In genomic region chr6:31527897-31528296, GRCm38 (mm10) we compare ENCODE assay signal across 7 mouse cellular contexts. TPM values are rescaled to one million over a fixed set of nuclear protein-coding genes. Genes with fewer than 3 reads are reported as not detected.
DNase-seq lines count a peak whose midpoint lies in the region; ATAC-seq and TF ChIP-seq lines count a peak whose summit lies in the region.

No protein-coding gene starts in this region.

- TF ChIP-seq EP300 in lung, postnatal 0 days (IDR thresholded peaks at IDR 0.05) = no peak

- H3K27ac ChIP-seq in kidney, embryonic 14.5 days (ENCODE audit: low read depth, low read length) = no peak overlapping the region
- no peak overlapping the region for H3K27ac ChIP-seq in lung, postnatal 0 days (ENCODE audit: low read length)

- 71% methylated on average over 7 of the region's 7 CpGs for WGBS in kidney, embryonic 14.5 days
- 60% methylated on average over 7 of the region's 7 CpGs for WGBS in lung, postnatal 0 days

- peak; percentile 47 for TF ChIP-seq CTCF in E14TG2a.4 (conservative IDR thresholded peaks at IDR 0.05; ENCODE audit: low read length)
- peak; percentile 79 for TF ChIP-seq CTCF in lung, postnatal 0 days (IDR thresholded peaks at IDR 0.05)

- H3K9ac ChIP-seq in kidney, embryonic 14.5 days (ENCODE audit: low read depth, low read length) = no peak overlapping the region
- H3K9ac ChIP-seq in lung, postnatal 0 days (replicated peaks; ENCODE audit: low read depth) = no peak overlapping the region

- H3K4me3 ChIP-seq in kidney, embryonic 14.5 days (ENCODE audit: low read length) = no peak overlapping the region
- H3K4me3 ChIP-seq in E14TG2a.4 (replicated peaks; ENCODE audit: low read length) = no peak overlapping the region
- H3K4me3 ChIP-seq in lung, postnatal 0 days (ENCODE audit: low read depth, low read length) = no peak overlapping the region

- H3K4me1 ChIP-seq in kidney, embryonic 14.5 days (ENCODE audit: control insufficient read depth, insufficient read depth, low read length) = no peaks in the 10 kb centered on the region
- H3K4me1 ChIP-seq in E14TG2a.4 (replicated peaks; ENCODE audit: low read depth, low read length) = peaks cover 51% of the 10 kb centered on the region
- no peaks in the 10 kb centered on the region; the same call in 1 of the 2 replicates for H3K4me1 ChIP-seq in lung, postnatal 0 days (ENCODE audit: insufficient read depth, low read depth, low read length)

- H3K36me3 ChIP-seq in kidney, embryonic 14.5 days (ENCODE audit: control insufficient read depth, insufficient read depth, low read length) = no peaks in the 10 kb centered on the region
- H3K36me3 ChIP-seq in E14TG2a.4 (ENCODE audit: insufficient read depth, low read length) = peaks cover 37% of the 10 kb centered on the region
- H3K36me3 ChIP-seq in lung, postnatal 0 days (ENCODE audit: insufficient read depth, low read length) = peaks cover 8% of the 10 kb centered on the region

- peak; percentile 47 for DNase-seq in kidney, adult 18-20 months
- peak; percentile 57 to 63 for DNase-seq in adrenal gland, adult 18-20 months (ENCODE audit: low spot score in 2 of 2)
- peak; percentile 58 to 80 for DNase-seq in frontal cortex, postnatal 36 days (ENCODE audit: low spot score in 2 of 2)
- DNase-seq in lung, postnatal 0 days (ENCODE audit: low spot score) = peak; percentile 61
- DNase-seq in thymus, postnatal 4 days = peak; percentile 64

- no peak overlapping the region for H3K4me2 ChIP-seq in kidney, embryonic 14.5 days (replicated peaks; ENCODE audit: low read depth, low read length)
- no peak overlapping the region for H3K4me2 ChIP-seq in lung, postnatal 0 days (replicated peaks; ENCODE audit: low read depth, low read length)

- ATAC-seq in kidney, embryonic 14.5 days (ENCODE audit: low FRiP score, low TSS enrichment) = no peak
- ATAC-seq in lung, postnatal 0 days = peak; percentile 47; the same call in 1 of the 2 replicates

- no peaks in the 10 kb centered on the region for H3K27me3 ChIP-seq in kidney, embryonic 14.5 days (ENCODE audit: control insufficient read depth, insufficient read depth, low read length)
- no peaks in the 10 kb centered on the region for H3K27me3 ChIP-seq in E14TG2a.4 (ENCODE audit: insufficient read depth, low read length)
- H3K27me3 ChIP-seq in lung, postnatal 0 days (replicated peaks; ENCODE audit: insufficient read depth, low read length) = no peaks in the 10 kb centered on the region

- H3K9me3 ChIP-seq in kidney, embryonic 14.5 days (ENCODE audit: control insufficient read depth, low read length) = no peaks in the 10 kb centered on the region
- peaks cover 4% of the 10 kb centered on the region for H3K9me3 ChIP-seq in E14TG2a.4 (ENCODE audit: low read length)
- H3K9me3 ChIP-seq in lung, postnatal 0 days (ENCODE audit: low read length) = no peaks in the 10 kb centered on the region

RNA-seq across cellular contexts. Expression of gene Podxl, which starts 35.9 kb away (rescaled TPM):
- 34.6 and 41.0 TPM in 2 replicates for polyA plus RNA-seq in kidney, embryonic 14.5 days (2014; fragmentation: Nextera tagmentation; extraction: Ambion mirVana)
- total RNA-seq in adrenal gland, adult 18-20 months (2021) = 10 to 100 TPM; 45.0 to 50.0 TPM
- 56.8 and 58.6 TPM in 2 replicates for polyA plus RNA-seq in lung, postnatal 0 days (2015; fragmentation: Nextera tagmentation; extraction: Ambion mirVana)
